Mouse (Mus musculus) liver, postnatal 0 days (tissue): ENCODE measurements around the gene Ldb3. TPM values are rescaled to one million over a fixed set of nuclear protein-coding genes. Genes with fewer than 3 reads are reported as not detected.

ENCODE experiments used
- ATAC-seq: fragments of 200-750 bp; cut with Nextera tagmentation; 2 replicates; pipeline ENCODE4 v1.8.0; 2017; ENCODE audit warnings: mild to moderate bottlenecking, moderate library complexity
- DNase-seq: peaks from one replicate; pipeline ENCODE4 v3.0.0-alpha.2; 2016
- H3K27ac ChIP-seq: fragments of 300-500 bp; sonication (generic); 2 replicates; pipeline ENCODE4 v1.5.1; 2014; ENCODE audit warnings: antibody characterized with exemption, moderate library complexity, mild to moderate bottlenecking, low read depth
- H3K27me3 ChIP-seq: fragments of 300-500 bp; sonication (generic); 2 replicates; pipeline ENCODE4 v1.6.1; 2014; ENCODE audit warnings: low read length, control low read depth, mixed read lengths; ENCODE audit not compliant: insufficient read depth
- H3K36me3 ChIP-seq: fragments of 300-500 bp; sonication (generic); replicated peaks from 2 replicates; pipeline ENCODE4 v1.6.1; 2014; ENCODE audit warnings: mild to moderate bottlenecking, control low read depth, low read length, moderate library complexity, mixed read lengths; ENCODE audit not compliant: insufficient read depth
- H3K4me1 ChIP-seq: fragments of 300-500 bp; sonication (generic); 2 replicates; pipeline ENCODE4 v1.6.1; 2014; ENCODE audit warnings: antibody characterized with exemption, mild to moderate bottlenecking, control low read depth; ENCODE audit not compliant: insufficient read depth
- H3K4me2 ChIP-seq: fragments of 300-500 bp; sonication (generic); 2 replicates; pipeline ENCODE4 v1.6.1; 2014; ENCODE audit warnings: low read depth, mild to moderate bottlenecking, low read length, moderate library complexity, mixed read lengths
- H3K4me3 ChIP-seq: fragments of 300-500 bp; sonication (generic); 2 replicates; pipeline ENCODE4 v1.5.1; 2014; ENCODE audit warnings: low read depth, low read length
- H3K9ac ChIP-seq: fragments of 300-500 bp; sonication (generic); replicated peaks from 2 replicates; pipeline ENCODE4 v1.6.1; 2014; ENCODE audit warnings: mild to moderate bottlenecking, moderate library complexity
- H3K9me3 ChIP-seq: fragments of 300-500 bp; sonication (generic); 2 replicates; pipeline ENCODE4 v1.6.1; 2016; ENCODE audit warnings: mild to moderate bottlenecking, control low read depth, low read length, mixed read lengths
- CTCF ChIP-seq: sonication (generic); IDR thresholded peaks from 2 replicates; pipeline ENCODE4 v1.5.1; 2016; ENCODE audit warnings: antibody characterized with exemption, low read depth
- EP300 ChIP-seq: IDR thresholded peaks from 2 replicates; pipeline ENCODE4 v1.6.1; 2016; ENCODE audit warnings: antibody characterized with exemption, low read depth, mild to moderate bottlenecking
- WGBS: fragments of 180-500 bp; shearing (Covaris S2); extraction: QIAGEN DNeasy Blood & Tissue Kit; methylation state at CpG from one replicate; pipeline ENCODE4 v1.1.7; 2014; ENCODE audit not compliant: insufficient replicate concordance; 5-methylcytosine and 5-hydroxymethylcytosine counted together
- polyA plus RNA-seq: library from polyadenylated mRNA; unstranded; fragments of >200 nt; fragmentation: Nextera tagmentation; extraction: Ambion mirVana; gene quantifications from 2 replicates; pipeline ENCODE4 v1.2.1, GENCODE M21; 2015

Gene Ldb3
- polyA plus RNA-seq, 1 experiment from 2014 or later, result 0.26 TPM

DNA sequence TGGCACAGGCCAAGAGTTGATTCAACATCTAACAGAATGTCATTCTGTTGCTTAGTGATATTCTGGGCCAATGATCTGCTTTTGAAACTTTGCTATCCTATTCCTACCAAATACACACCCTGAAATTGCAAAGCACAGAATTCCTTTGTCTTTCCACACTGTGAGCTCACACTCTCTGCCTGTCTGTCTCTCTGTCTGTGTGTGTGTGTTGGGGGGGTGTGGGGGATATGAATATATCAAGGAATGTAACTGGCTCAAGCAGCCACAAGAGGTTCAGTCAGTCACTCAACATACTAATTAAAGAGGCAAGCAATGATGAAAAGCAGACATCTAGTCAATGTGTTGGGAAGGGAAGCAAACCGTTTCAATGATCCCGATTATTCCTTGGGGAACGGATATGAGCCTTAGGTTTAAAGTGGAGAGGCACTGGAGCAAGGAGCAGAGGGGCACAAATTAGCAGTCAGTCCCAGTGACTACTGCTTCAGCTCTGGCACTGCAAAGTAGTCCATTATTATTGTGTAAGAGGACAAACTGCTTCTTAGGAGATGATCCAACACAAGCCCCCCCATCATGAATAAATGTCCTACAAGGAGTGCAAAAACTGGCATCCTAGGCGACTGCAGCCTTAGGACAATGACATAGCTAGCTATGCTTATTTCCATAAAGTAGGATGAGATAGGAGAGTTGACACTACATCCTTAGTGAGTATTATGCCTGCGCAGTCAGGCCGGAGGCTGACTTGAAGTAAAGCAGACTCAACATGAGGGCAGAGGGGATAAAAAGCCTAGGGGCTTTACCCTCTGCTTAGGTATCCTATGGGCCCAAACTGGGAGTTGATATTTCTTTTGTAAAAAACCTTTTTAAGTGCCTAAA, 104.8 kb downstream of the Ldb3 start:
- no peak overlapping the region for H3K27ac ChIP-seq
- H3K4me3 ChIP-seq, result no peak overlapping the region
- no peaks in the 10 kb centered on the region for H3K27me3 ChIP-seq
- ATAC-seq, result no peak
- no peak overlapping the region for H3K4me2 ChIP-seq
- H3K36me3 ChIP-seq, result no peaks in the 10 kb centered on the region
- no peak for DNase-seq
- no peaks in the 10 kb centered on the region for H3K9me3 ChIP-seq
- TF ChIP-seq CTCF (no peak), EP300 (no peak)
- WGBS, result 80% methylated on average over 6 of the region's 6 CpGs
- H3K9ac ChIP-seq, result no peak overlapping the region
- no peaks in the 10 kb centered on the region for H3K4me1 ChIP-seq

Other genes with a start within 250 kb of the Ldb3 start
- 5.8 and 5.9 TPM in 2 replicates for gene Fam25c, start 233.2 kb downstream of the Ldb3 start, polyA plus RNA-seq
- 0.34 and 0.72 TPM in 2 replicates for gene Sncg, start 213.9 kb downstream of the Ldb3 start, polyA plus RNA-seq
- 3.2 and 3.3 TPM in 2 replicates for gene Mmrn2, start 213.2 kb downstream of the Ldb3 start, polyA plus RNA-seq
- gene Bmpr1a, start 85.3 kb downstream of the Ldb3 start, polyA plus RNA-seq, result 4.7 and 5.0 TPM in 2 replicates
- gene 9230112D13Rik, start 65.9 kb downstream of the Ldb3 start, polyA plus RNA-seq, result not detected in 2 replicates
- not detected in 2 replicates for gene Opn4, start 11.5 kb upstream of the Ldb3 start, polyA plus RNA-seq
- 15.3 TPM in 2 replicates for gene Wapl, start 85.2 kb upstream of the Ldb3 start, polyA plus RNA-seq
- not detected in 2 replicates for gene Grid1, start 231.4 kb upstream of the Ldb3 start, polyA plus RNA-seq